Mouse (Mus musculus) thymus, adult 2 months (tissue): ENCODE measurements at regions not wholly inside any gene's neighbourhood (a gene's known extent, or its start where the extent isn't known, plus 50 kb on each side); places are given as distances from the start of the nearest gene placed in this dataset.

Source experiments
- CTCF ChIP-seq: fragments of 200-500 bp; IDR thresholded peaks from 2 replicates; pipeline ENCODE4 v1.5.1; 2012; ENCODE audit warnings: mild to moderate bottlenecking, control low read depth, low read length, moderate library complexity, borderline replicate concordance; ENCODE audit not compliant: control insufficient read depth, poor library complexity, insufficient read depth; ENCODE audit errors: extremely low read depth
- POLR2A ChIP-seq: fragments of 200-500 bp; IDR thresholded peaks from 2 replicates; pipeline ENCODE4 v1.6.1; 2012; ENCODE audit warnings: mild to moderate bottlenecking, low read length, control low read depth, moderate library complexity; ENCODE audit not compliant: control insufficient read depth, poor library complexity, insufficient read depth; ENCODE audit errors: extremely low read depth

GRCm38 (mm10) chr17:80825971-80826730, 97.9 kb upstream of the Map4k3 start:
- TF ChIP-seq CTCF (no peak), POLR2A (no peak)
